Mouse (Mus musculus): ENCODE measurements at regions not wholly inside any gene's neighbourhood (a gene's known extent, or its start where the extent isn't known, plus 50 kb on each side); places are given as distances from the start of the nearest gene placed in this dataset.

DNA sequence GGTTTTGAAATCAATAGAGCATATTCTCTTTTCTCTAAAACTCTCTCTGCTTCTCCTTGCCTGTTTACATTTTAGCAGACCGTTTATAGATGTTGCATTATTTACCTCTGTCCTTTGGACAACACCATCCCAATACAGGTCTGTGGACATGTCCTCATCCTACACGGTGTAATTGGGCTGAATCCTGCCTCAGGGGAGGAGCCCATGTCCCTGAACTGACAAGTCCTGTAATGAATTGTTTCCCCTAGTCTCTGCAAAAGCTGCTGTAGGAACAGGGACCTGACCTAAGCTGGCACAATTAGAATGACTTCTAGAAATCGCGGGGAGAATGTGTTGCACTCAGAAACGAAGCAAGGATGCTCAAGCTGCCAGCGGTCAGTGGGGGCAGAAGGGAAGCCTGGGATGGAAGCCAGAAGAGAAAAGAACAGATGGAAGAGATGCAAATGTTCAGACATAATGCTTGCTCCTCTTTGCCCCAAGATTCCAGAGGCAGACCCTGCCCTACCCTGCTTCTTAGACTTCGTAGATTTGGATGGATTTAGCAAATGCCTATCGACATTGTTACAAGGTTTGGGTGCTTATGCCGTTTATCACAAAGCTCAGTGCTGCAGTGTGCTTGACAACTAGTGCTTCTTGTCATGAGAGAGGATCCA, 911.5 kb downstream of the Basp1 start:
- no peak for TF ChIP-seq POLR2A (IDR thresholded peaks at IDR 0.05; ENCODE audit: low read depth, low read length)
- TF ChIP-seq CTCF (conservative IDR thresholded peaks at IDR 0.05; ENCODE audit: insufficient read depth, insufficient read length, low read depth, low read length), result no peak
